Mouse (Mus musculus) olfactory bulb, adult 2 months (tissue): Measurements from ENCODE around the gene Abca7. TPM values are rescaled to one million over a fixed set of nuclear protein-coding genes. Genes with fewer than 3 reads are reported as not detected.
A peak's percentile ranks its signal among the peaks of the same experiment; 100 is the strongest.
"Not testable (repeated sequence)": the region's sequence is repeated elsewhere in the genome, so short reads cannot be mapped to it uniquely, and the experiment has no call there.

Experiments used
- H3K27ac ChIP-seq: fragments of 200-500 bp; 2 replicates; pipeline ENCODE4 v1.5.1; 2012; ENCODE audit warnings: low read depth, low read length; ENCODE audit not compliant: insufficient read depth
- H3K4me1 ChIP-seq: fragments of 200-500 bp; 2 replicates; pipeline ENCODE4 v1.6.1; 2012; ENCODE audit warnings: low read length; ENCODE audit not compliant: control insufficient read depth, insufficient read depth
- H3K4me3 ChIP-seq: fragments of 200-500 bp; 2 replicates; pipeline ENCODE4 v1.5.1; 2012; ENCODE audit warnings: mild to moderate bottlenecking, low read depth, low read length, moderate library complexity; ENCODE audit not compliant: insufficient read depth
- CTCF ChIP-seq: fragments of 200-500 bp; IDR thresholded peaks from 2 replicates; pipeline ENCODE4 v1.5.1; 2012; ENCODE audit warnings: low read depth, mild to moderate bottlenecking, low read length, moderate library complexity; ENCODE audit not compliant: insufficient read depth
- POLR2A ChIP-seq: fragments of 200-500 bp; IDR thresholded peaks from 2 replicates; pipeline ENCODE4 v1.6.1; 2012; ENCODE audit warnings: mild to moderate bottlenecking, low read depth, low read length, moderate library complexity; ENCODE audit not compliant: insufficient read depth
- WGBS: fragments of 180-500 bp; shearing (Covaris S2); methylation state at CpG from one replicate; pipeline ENCODE4 v1.1.7; 2018; 5-methylcytosine and 5-hydroxymethylcytosine counted together
- polyA plus RNA-seq: library from polyadenylated mRNA; stranded (reverse); fragments of >200 nt; gene quantifications from 2 replicates; pipeline ENCODE4 v1.2.4, GENCODE M21; 2012; ENCODE audit warnings: low replicate concordance; ENCODE audit not compliant: missing spikeins, insufficient read depth, insufficient read length

Abca7 gene
- polyA plus RNA-seq, 1 experiment, result not detected

GRCm38 (mm10) chr10:80039559-80039979 lies 43.3 kb downstream of the Abca7 start, which contains the start of gene Polr2e:
Polr2e (minus strand) TSS chr10:80039795.
- Histone ChIP-seq H3K4me3 (peak within 1 kb of the TSS; percentile 91), H3K27ac (peak within 1 kb of the TSS; percentile 30; the same call in 1 of the 2 replicates), H3K4me1 (peaks cover 13% of the 10 kb centered on the region)
- TF ChIP-seq POLR2A, result peak; percentile 54
- no peak for TF ChIP-seq CTCF
- WGBS, result under 1% methylated on average over 40 of the region's 40 CpGs

- WGBS, result 86% methylated on average over 8 of the region's 8 CpGs
- H3K27ac ChIP-seq, H3K4me3 ChIP-seq: not testable (repeated sequence)
- H3K4me1 ChIP-seq, result peaks cover 13% of the 10 kb centered on the region
Observed at GRCm38 (mm10) chr10:80041409-80042060, 45.2 kb downstream of the Abca7 start.

GRCm38 (mm10) chr10:80044087-80044486 lies 47.8 kb downstream of the Abca7 start:
- WGBS, result 63% methylated on average over 4 of the region's 4 CpGs
- TF ChIP-seq POLR2A, result no peak

GRCm38 (mm10) chr10:80045364-80045763 lies 49.1 kb downstream of the Abca7 start:
- H3K27ac ChIP-seq, H3K4me3 ChIP-seq: not testable (repeated sequence)
- H3K4me1 ChIP-seq, result peaks cover 19% of the 10 kb centered on the region
- 67% methylated on average over 2 of the region's 4 CpGs for WGBS

More at GRCm38 (mm10) chr10:80044087-80044486, 47.8 kb downstream of the Abca7 start:
- Histone ChIP-seq H3K27ac (no peak overlapping the region), H3K4me3 (no peak overlapping the region), H3K4me1 (peaks cover 19% of the 10 kb centered on the region)

GRCm38 (mm10) chr10:80045766-80046165 lies 49.5 kb downstream of the Abca7 start:
- no peak overlapping the region for H3K4me3 ChIP-seq
- 83% methylated on average over 5 of the region's 5 CpGs for WGBS
- TF ChIP-seq CTCF (no peak), POLR2A (no peak)
- H3K27ac ChIP-seq, result no peak overlapping the region
- H3K4me1 ChIP-seq, result peaks cover 19% of the 10 kb centered on the region

GRCm38 (mm10) chr10:80047041-80047565 lies 50.8 kb downstream of the Abca7 start, which contains the start of gene Gpx4:
Gpx4 (plus strand) TSS chr10:80047166.
- Histone ChIP-seq H3K4me3 (no peak within 1 kb of the TSS), H3K4me1 (peaks cover 19% of the 10 kb centered on the region), H3K27ac (no peak within 1 kb of the TSS; the same call in 1 of the 2 replicates)
- no peak for TF ChIP-seq CTCF
- WGBS, result 59% methylated on average over 9 of the region's 9 CpGs

- Histone ChIP-seq H3K27ac (peak overlapping the region; percentile 4; the same call in 1 of the 2 replicates), H3K4me1 (peaks cover 21% of the 10 kb centered on the region), H3K4me3 (no peak overlapping the region)
- WGBS, result 8% methylated on average over 5 of the region's 5 CpGs
- no peak for TF ChIP-seq POLR2A
- no peak for TF ChIP-seq CTCF
Observed at GRCm38 (mm10) chr10:80048396-80048795, 52.1 kb downstream of the Abca7 start.

GRCm38 (mm10) chr10:80048834-80049233 lies 52.5 kb downstream of the Abca7 start:
- H3K4me1 ChIP-seq, result peaks cover 21% of the 10 kb centered on the region
- H3K27ac ChIP-seq, result peak overlapping the region; percentile 4; the same call in 1 of the 2 replicates
- no peak overlapping the region for H3K4me3 ChIP-seq
- 68% methylated on average over 3 of the region's 3 CpGs for WGBS
- no peak for TF ChIP-seq CTCF
- no peak for TF ChIP-seq POLR2A

- Histone ChIP-seq H3K4me1 (peaks cover 28% of the 10 kb centered on the region), H3K27ac (no peak overlapping the region)
Observed at GRCm38 (mm10) chr10:80050244-80050643, 54.0 kb downstream of the Abca7 start.

More at GRCm38 (mm10) chr10:80050244-80050643, 54.0 kb downstream of the Abca7 start:
- H3K4me3 ChIP-seq, result no peak overlapping the region
- WGBS, result 56% methylated on average over 6 of the region's 6 CpGs
- no peak for TF ChIP-seq CTCF
- no peak for TF ChIP-seq POLR2A
